Mouse (Mus musculus) embryo, embryonic 10 days (tissue): Measurements from ENCODE around the gene Rpp30.
A peak's percentile ranks its signal among the peaks of the same experiment; 100 is the strongest.

Source experiments
- DNase-seq: peaks from one replicate; pipeline ENCODE4 v3.0.0-alpha.2; 2015; ENCODE audit warnings: low spot score

Gene Rpp30

GRCm38 (mm10) chr19:36128440-36128839, 44.9 kb downstream of the Rpp30 start:
- DNase-seq: no peak

GRCm38 (mm10) chr19:36129213-36129612, 45.7 kb downstream of the Rpp30 start:
- DNase-seq: no peak

- DNase-seq: peak; percentile 37
Observed at GRCm38 (mm10) chr19:36129643-36130042, 46.1 kb downstream of the Rpp30 start.

- DNase-seq: no peak
Observed at GRCm38 (mm10) chr19:36130181-36130580, 46.7 kb downstream of the Rpp30 start.

GRCm38 (mm10) chr19:36131990-36132389, 48.5 kb downstream of the Rpp30 start:
- DNase-seq: no peak

- no peak for DNase-seq
Observed at GRCm38 (mm10) chr19:36133064-36133463, 49.5 kb downstream of the Rpp30 start.

- no peak for DNase-seq
Observed at GRCm38 (mm10) chr19:36133731-36134130, 50.2 kb downstream of the Rpp30 start.

GRCm38 (mm10) chr19:36143571-36143970, 60.1 kb downstream of the Rpp30 start:
- DNase-seq: no peak

GRCm38 (mm10) chr19:36148578-36148977, 65.1 kb downstream of the Rpp30 start:
- no peak for DNase-seq

GRCm38 (mm10) chr19:36150241-36151007, 66.9 kb downstream of the Rpp30 start:
- DNase-seq: peak; percentile 11
